Mouse (Mus musculus): ENCODE measurements around the gene Kank2.

Kank2 gene

DNA sequence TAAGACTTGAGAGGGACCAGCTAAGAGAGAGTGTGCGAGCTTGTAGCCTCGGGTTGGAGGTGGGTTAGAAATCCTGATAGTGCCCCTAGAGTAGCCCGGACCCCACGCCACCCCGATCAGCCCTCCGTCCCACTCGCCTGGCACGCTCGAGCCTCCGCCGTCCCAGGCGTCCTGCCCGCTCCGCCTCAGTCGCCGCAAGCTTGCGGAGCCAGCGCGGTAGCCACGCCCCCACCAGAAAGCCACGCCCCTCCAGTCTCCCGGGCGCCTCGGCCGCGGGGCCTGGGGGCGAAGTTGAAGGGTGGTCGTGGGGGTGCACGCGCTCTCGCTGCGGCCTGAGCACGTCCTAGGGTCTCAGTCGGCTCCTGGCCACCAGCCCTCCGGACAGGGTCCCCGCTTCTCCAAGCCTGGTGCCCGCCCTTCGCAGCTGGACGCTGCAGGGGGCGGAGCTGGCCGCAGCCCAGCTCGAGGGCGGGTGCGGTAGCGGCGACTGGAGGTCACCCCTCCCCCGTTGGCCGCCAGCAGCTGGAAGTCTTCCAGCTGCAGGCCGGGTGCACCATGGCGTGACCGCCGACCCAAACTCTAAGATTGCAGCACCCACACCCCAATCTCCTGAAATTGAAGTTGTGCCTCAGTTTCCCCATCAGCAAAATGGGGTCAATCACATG, at the start of gene Kank2:
Gene Kank2, minus strand, starts transcription at position 400 of the 665 bp plus-strand sequence.
- DNase-seq (ENCODE audit: low spot score in 2 of 2) = peak; percentile 86 to 93

- DNase-seq (ENCODE audit: low spot score in 2 of 2) = no peak
Observed at GRCm38 (mm10) chr9:21847926-21848325, 49.4 kb upstream of the Kank2 start.

DNA sequence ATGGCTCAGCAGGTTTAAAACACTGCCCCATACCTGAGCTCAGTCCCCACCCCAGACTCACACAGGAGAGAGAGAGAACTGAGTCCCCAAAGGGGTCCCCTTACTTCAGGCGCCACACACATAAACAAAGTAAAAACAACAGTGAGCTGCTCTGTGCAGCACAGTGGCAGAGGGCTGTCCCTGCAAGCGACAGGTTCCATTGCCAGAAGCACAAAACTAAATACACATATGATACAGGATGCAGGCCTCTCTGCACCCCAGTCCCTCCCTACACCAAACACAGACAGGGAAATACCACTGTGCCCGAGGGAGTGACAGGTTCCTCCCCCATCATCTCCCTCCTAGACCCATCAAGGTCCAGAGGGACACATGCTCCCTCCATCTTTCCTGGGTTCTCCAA, 48.9 kb upstream of the Kank2 start:
- no peak for DNase-seq (ENCODE audit: low spot score in 2 of 2)

DNA sequence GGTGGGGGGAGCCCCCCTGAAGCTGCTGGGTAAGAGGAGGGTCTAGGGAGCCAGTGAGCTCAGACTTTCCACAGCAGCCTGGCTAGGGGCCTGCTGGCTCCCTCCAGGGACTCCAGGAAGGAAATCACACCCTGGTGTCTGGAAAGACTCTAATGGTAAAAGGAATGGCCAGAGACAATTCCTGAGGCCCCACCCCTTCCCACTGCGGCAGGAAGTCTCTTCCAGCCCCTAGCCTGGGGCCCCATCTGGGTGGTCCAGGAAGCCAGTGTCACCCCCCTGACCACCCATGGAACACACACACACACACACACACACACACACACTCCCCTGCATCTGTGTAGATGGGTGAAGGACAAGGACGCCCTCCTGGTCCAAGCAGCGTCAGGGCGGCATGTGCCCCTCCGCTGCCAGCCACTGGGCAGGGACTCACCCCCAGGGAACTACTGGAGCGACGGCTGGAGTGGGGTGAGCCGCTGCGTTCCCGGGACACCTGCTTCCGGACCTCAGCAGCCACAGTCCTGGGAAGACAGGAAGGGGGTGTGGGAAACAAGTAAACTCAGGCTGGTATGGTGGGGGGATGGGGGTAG, 48.3 kb upstream of the Kank2 start:
- DNase-seq (ENCODE audit: low spot score in 2 of 2) = peak in 1 of 2 experiments; percentile 65

- DNase-seq (ENCODE audit: low spot score in 2 of 2) = no peak
Observed at GRCm38 (mm10) chr9:21845381-21846080, 47.0 kb upstream of the Kank2 start.

- DNase-seq (ENCODE audit: low spot score in 2 of 2) = no peak
Observed at GRCm38 (mm10) chr9:21843086-21843485, 44.5 kb upstream of the Kank2 start.

DNA sequence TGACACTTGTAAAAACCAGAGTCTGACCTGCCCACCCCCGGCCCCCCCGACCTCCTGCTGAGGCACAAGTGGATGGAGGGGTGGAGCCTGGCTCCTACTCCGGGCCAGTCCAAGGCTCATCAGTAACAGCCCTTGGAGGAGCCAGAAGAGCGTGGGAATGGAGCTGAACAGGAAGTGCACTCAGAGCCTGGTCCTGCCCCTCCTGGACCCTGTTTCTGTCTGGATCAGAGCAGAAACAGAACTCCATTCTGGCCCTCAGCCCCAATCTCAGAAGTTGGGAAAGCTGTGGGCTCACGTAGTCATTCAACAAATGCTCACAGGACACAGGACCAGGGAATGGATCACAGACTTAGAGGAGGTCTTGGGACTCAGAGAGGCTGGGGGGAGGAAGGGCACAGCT, 43.8 kb upstream of the Kank2 start:
- DNase-seq (ENCODE audit: low spot score in 2 of 2) = no peak

GRCm38 (mm10) chr9:21841340-21841739, 42.8 kb upstream of the Kank2 start:
- DNase-seq (ENCODE audit: low spot score in 2 of 2) = no peak

DNA sequence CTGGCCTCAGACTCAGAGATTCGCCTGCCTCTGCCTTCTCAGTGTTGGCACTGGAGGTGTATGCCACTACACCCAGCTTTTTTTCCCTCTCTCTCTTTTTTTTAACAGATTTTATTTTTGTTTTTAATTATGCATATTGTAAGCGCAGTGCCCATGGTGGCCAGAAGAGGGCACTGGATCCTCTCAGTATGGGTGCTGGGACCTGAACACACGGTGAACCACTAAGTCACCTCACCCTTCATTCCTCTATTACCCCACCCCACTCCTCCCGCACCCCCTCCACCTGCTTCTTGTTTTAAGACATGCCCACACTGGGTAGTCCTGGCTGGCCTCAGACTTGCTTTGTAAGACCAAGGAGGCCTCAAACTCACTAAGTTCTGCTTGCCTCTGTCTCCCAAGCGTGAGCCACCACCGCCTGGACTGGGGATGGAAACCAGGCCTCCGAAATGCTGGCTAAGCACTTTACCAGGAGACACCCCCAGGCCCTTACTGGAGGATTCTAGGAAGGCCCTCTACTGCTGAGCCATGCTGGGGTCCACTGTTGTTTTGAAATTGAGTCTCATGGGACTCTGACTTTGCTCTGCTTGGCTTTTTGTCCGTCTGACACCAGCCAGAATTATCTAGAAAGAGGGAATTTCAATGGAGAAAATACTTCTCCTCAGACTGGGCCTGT, 41.7 kb upstream of the Kank2 start:
- DNase-seq (ENCODE audit: low spot score in 2 of 2) = no peak

DNA sequence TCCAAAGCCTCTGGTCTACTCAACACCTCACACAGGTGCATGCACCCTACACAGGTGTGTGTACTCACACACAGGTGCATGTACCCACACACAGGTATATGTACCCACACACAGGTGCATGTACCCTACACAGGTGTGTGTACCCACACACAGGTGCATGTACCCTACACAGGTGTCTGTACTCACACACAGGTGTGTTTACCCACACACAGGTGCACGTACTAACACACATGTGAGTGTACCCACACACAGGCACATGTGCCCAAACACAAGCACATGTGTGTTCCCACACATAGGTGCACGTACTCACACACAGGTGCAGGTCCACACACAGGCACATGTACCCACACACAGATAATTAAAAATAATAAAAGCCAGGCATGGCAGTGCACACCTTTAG, 39.1 kb upstream of the Kank2 start:
- no peak for DNase-seq (ENCODE audit: low spot score in 2 of 2)

DNA sequence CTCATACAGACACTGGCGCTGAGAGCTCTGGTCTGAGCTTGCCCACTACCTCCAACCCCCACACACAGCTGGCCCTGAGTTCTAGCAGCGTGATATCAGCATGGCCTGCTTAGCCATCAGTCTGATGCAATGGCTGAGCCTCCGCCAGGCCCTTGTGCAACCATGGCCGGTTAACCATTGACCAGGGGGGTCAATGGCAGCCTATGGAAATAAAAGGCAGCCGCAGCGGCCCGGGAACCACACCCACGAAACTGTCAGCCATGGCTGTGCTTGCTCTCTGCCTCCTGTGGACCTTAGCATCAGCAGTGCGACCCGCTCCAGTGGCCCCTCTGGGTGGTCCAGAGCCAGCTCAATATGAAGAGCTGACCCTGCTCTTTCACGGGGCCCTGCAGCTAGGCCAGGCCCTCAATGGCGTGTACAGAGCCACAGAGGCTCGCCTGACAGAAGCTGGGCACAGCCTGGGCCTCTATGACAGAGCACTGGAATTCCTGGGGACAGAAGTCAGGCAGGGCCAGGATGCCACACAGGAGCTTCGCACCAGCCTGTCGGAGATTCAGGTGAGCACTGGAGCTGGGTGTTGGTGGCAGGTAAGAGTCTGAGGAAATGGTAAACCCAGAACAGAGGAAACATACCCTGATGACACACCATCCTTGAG, 36.8 kb upstream of the Kank2 start, which contains the start of gene Angptl8:
Gene Angptl8, plus strand, starts transcription at position 253 of the 655 bp plus-strand sequence.
- DNase-seq (ENCODE audit: low spot score in 2 of 2) = no peak

DNA sequence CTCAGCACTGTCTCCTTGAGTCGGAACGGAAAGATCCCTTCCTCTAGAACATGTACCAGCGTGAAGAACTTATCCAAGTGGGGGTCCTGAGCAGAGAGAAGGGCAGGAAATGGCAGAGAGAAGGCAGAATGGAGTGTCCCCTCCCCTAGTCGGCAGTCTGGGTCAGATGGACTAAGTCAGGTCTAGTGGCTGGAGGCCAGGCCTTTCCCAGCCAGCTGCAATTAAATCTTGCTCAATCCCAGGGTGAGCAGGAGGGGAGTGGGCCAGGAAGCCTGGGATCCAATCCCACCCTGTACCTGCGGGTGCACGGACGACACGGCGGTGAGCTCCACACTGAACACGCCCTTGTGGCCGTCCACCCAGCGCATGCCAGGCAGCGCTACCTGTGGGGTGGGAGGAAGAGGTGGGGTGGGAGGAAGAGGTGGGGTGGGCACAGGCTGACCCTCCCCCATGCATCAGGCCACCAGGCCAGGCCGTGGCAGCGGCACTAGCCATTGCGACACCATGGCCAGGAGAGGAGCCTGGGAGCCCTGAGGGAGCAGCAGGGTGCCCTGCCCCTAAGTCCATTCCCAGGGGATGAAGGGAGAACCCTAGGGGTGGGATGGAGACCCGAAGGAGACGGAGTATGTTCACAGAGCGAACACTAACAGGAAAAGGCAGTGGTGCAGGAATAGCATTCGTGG, 33.2 kb upstream of the Kank2 start:
- no peak for DNase-seq (ENCODE audit: low spot score in 2 of 2)

- no peak for DNase-seq (ENCODE audit: low spot score in 2 of 2)
Observed at GRCm38 (mm10) chr9:21830936-21831335, 32.4 kb upstream of the Kank2 start.

GRCm38 (mm10) chr9:21830461-21830850, 31.9 kb upstream of the Kank2 start:
- no peak for DNase-seq (ENCODE audit: low spot score in 2 of 2)

GRCm38 (mm10) chr9:21829834-21830460, 31.4 kb upstream of the Kank2 start:
- no peak for DNase-seq (ENCODE audit: low spot score in 2 of 2)

DNA sequence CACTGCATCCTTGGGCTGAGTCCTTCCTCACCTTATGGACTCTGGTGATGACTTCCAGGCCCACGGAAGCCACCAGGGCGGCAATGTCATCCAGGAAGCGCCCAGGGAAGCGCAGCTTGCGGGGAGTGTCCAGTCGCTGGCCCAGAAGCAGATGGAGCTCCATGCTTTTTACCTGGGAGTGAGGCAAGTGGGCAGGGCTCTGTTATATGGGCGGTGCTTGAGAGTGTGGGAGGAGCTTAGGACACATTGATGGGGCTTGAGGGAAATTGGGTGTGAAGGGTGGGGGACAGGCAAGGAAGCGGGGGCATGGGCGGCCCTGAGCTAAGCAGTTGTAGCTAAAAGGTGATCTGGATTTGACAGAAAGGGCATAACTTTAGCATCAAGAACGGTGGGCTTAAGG, 25.8 kb upstream of the Kank2 start:
- no peak for DNase-seq (ENCODE audit: low spot score in 2 of 2)

DNA sequence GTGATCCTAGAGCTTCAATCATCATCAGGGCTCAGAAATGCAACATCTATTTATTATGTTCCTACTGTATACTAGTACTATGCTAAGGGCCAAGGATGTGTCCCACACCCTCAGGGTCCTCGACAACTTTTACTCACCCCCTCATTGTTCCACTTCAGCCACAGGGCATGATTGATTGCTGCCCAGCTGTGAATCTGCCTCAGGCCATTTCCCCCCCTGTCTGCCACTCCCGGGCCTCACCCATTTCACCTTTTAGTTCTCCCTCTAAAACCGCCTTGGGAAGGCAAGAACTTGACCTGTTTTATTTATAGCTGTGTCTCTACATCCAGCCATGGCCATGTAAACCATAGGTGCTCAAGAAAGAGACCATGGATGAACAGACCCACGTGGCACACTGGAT, 25.4 kb upstream of the Kank2 start:
- DNase-seq (ENCODE audit: low spot score in 2 of 2) = no peak

GRCm38 (mm10) chr9:21822686-21823085, 24.1 kb upstream of the Kank2 start:
- no peak for DNase-seq (ENCODE audit: low spot score in 2 of 2)

GRCm38 (mm10) chr9:21820183-21820582, 21.6 kb upstream of the Kank2 start:
- no peak for DNase-seq (ENCODE audit: low spot score in 2 of 2)

GRCm38 (mm10) chr9:21819181-21819729, 20.7 kb upstream of the Kank2 start:
- no peak for DNase-seq (ENCODE audit: low spot score in 2 of 2)

- no peak for DNase-seq (ENCODE audit: low spot score in 2 of 2)
Observed at GRCm38 (mm10) chr9:21818561-21818960, 20.0 kb upstream of the Kank2 start.
